19 mouse cellular contexts compared by ENCODE assay signal in genomic region chr1:171865467-171865866, GRCm38 (mm10). TPM values are rescaled to one million over a fixed set of nuclear protein-coding genes. Genes with fewer than 3 reads are reported as not detected.
"Had no signal": no experiment of that assay in that cellular context is flagged by ENCODE, and none has a peak within 500 bp of the region (broad histone marks: within the 10 kb centered on the region; RNA-seq: fewer than 3 reads in every experiment).

No protein-coding gene starts in this region.

- H3K36me3 ChIP-seq: lung, embryonic 15.5 days; midbrain, embryonic 13.5 days; midbrain, embryonic 15.5 days; neural tube, embryonic 12.5 days; stomach, embryonic 15.5 days had no signal

- H3K27ac ChIP-seq: lung, embryonic 15.5 days; macrophage; midbrain, embryonic 13.5 days; midbrain, embryonic 15.5 days; neural tube, embryonic 12.5 days; stomach, embryonic 15.5 days; stomach, postnatal 0 days had no signal

- DNase-seq: lung, adult 2 months; lung, postnatal 14 days; lung, postnatal 36 days; right cerebral cortex, postnatal 14 days; thymus, adult 2 months; thymus, postnatal 36 days had no signal

- H3K9ac ChIP-seq: lung, embryonic 15.5 days; midbrain, embryonic 13.5 days; midbrain, embryonic 15.5 days; neural tube, embryonic 12.5 days; stomach, embryonic 15.5 days had no signal

- H3K9me3 ChIP-seq: lung, embryonic 15.5 days; midbrain, embryonic 13.5 days; midbrain, embryonic 15.5 days; neural tube, embryonic 12.5 days; stomach, embryonic 15.5 days had no signal

- H3K4me3 ChIP-seq: lung, embryonic 15.5 days; megakaryocyte, embryonic 14.5 days; midbrain, embryonic 13.5 days; midbrain, embryonic 15.5 days; neural tube, embryonic 12.5 days; stomach, embryonic 15.5 days had no signal

- ATAC-seq: lung, postnatal 0 days; midbrain, embryonic 13.5 days; midbrain, embryonic 15.5 days had no signal

- H3K27me3 ChIP-seq: lung, embryonic 15.5 days; megakaryocyte, embryonic 14.5 days; midbrain, embryonic 13.5 days; midbrain, embryonic 15.5 days; neural tube, embryonic 12.5 days; stomach, embryonic 15.5 days had no signal

- H3K4me2 ChIP-seq: lung, embryonic 15.5 days; midbrain, embryonic 11.5 days; midbrain, embryonic 13.5 days; midbrain, embryonic 15.5 days; neural tube, embryonic 12.5 days; stomach, embryonic 15.5 days had no signal

- H3K4me1 ChIP-seq: lung, embryonic 15.5 days; midbrain, embryonic 13.5 days; midbrain, embryonic 15.5 days; neural tube, embryonic 12.5 days; stomach, embryonic 15.5 days had no signal

RNA-seq across cellular contexts. Expression of gene Gm10521, which starts 30.0 kb away (rescaled TPM):
- total RNA-seq: midbrain, postnatal 0 days had no signal
- polyA plus RNA-seq: lung, embryonic 15.5 days; lung, postnatal 0 days; midbrain, embryonic 11.5 days; midbrain, embryonic 13.5 days; midbrain, embryonic 15.5 days; midbrain, postnatal 0 days; neural tube, embryonic 12.5 days; neural tube, embryonic 14.5 days; stomach, embryonic 15.5 days; stomach, postnatal 0 days had no signal

RNA-seq across cellular contexts. Expression of gene Slamf6, which starts 51.8 kb away (rescaled TPM):
- total RNA-seq: midbrain, postnatal 0 days had no signal
- polyA plus RNA-seq: midbrain, embryonic 11.5 days; midbrain, embryonic 13.5 days; midbrain, embryonic 15.5 days; neural tube, embryonic 12.5 days; neural tube, embryonic 14.5 days; testis, adult 2 months had no signal
